Mouse (Mus musculus) stomach, embryonic 15.5 days (tissue): Measurements from ENCODE around the gene Olfr815. TPM values are rescaled to one million over a fixed set of nuclear protein-coding genes. Genes with fewer than 3 reads are reported as not detected.
"Not testable (repeated sequence)": the region's sequence is repeated elsewhere in the genome, so short reads cannot be mapped to it uniquely, and the experiment has no call there.

Experiments used
- ATAC-seq: fragments of 200-750 bp; cut with Nextera tagmentation; 2 replicates; pipeline ENCODE4 v1.8.0; 2017; ENCODE audit warnings: low read depth, moderate number of reproducible peaks, moderate TSS enrichment; ENCODE audit not compliant: insufficient read depth, low FRiP score
- H3K27ac ChIP-seq: fragments of 300-500 bp; sonication (generic); 2 replicates; pipeline ENCODE4 v1.5.1; 2015; ENCODE audit warnings: mild to moderate bottlenecking, inconsistent platforms
- H3K27me3 ChIP-seq: fragments of 300-500 bp; sonication (generic); replicated peaks from 2 replicates; pipeline ENCODE4 v1.6.1; 2015; ENCODE audit warnings: inconsistent platforms
- H3K36me3 ChIP-seq: fragments of 300-500 bp; sonication (generic); 2 replicates; pipeline ENCODE4 v1.6.1; 2015; ENCODE audit warnings: inconsistent platforms
- H3K4me1 ChIP-seq: fragments of 300-500 bp; sonication (generic); 2 replicates; pipeline ENCODE4 v1.6.1; 2015; ENCODE audit warnings: inconsistent platforms
- H3K4me2 ChIP-seq: fragments of 300-500 bp; sonication (generic); 2 replicates; pipeline ENCODE4 v1.6.1; 2015; ENCODE audit warnings: mild to moderate bottlenecking, inconsistent platforms
- H3K4me3 ChIP-seq: fragments of 300-500 bp; sonication (generic); replicated peaks from 2 replicates; pipeline ENCODE4 v1.5.1; 2015; ENCODE audit warnings: inconsistent platforms
- H3K9ac ChIP-seq: fragments of 300-500 bp; sonication (generic); 2 replicates; pipeline ENCODE4 v1.6.1; 2015; ENCODE audit warnings: inconsistent platforms
- H3K9me3 ChIP-seq: fragments of 300-500 bp; sonication (generic); 2 replicates; pipeline ENCODE4 v1.6.1; 2016; ENCODE audit warnings: inconsistent platforms
- WGBS: fragments of 180-500 bp; shearing (Covaris S2); methylation state at CpG from one replicate; pipeline ENCODE4 v1.1.7; 2015; 5-methylcytosine and 5-hydroxymethylcytosine counted together
- polyA plus RNA-seq: library from polyadenylated mRNA; unstranded; fragments of >200 nt; fragmentation: Nextera tagmentation; extraction: Ambion mirVana; gene quantifications from 2 replicates; pipeline ENCODE4 v1.2.1, GENCODE M21; 2015

The Olfr815 gene
- polyA plus RNA-seq: not detected in 2 replicates

- not testable (repeated sequence) for H3K4me2 ChIP-seq, H3K4me1 ChIP-seq, H3K9me3 ChIP-seq
These were observed at the start of gene Olfr815 for GRCm38 (mm10) chr10:129905767-129906166. Gene Olfr815 (minus strand): TSS chr10:129905867.

GRCm38 (mm10) chr10:129949000-129949399 is 43.3 kb upstream of the Olfr815 start, which contains the start of gene Olfr818:
Gene Olfr818 (minus strand): TSS chr10:129949100.
- H3K9ac ChIP-seq: no peak within 1 kb of the TSS

More at GRCm38 (mm10) chr10:129905767-129906166, at the start of gene Olfr815:
- not testable (repeated sequence) for ATAC-seq, H3K27ac ChIP-seq, H3K36me3 ChIP-seq, H3K27me3 ChIP-seq, H3K9ac ChIP-seq, H3K4me3 ChIP-seq
- WGBS: 57% methylated on average over 1 of the region's 1 CpGs

GRCm38 (mm10) chr10:129915497-129915896 is 9.8 kb upstream of the Olfr815 start, which contains the start of gene Olfr816:
Gene Olfr816 (minus strand): TSS chr10:129915597.
- 57% methylated on average over 1 of the region's 1 CpGs for WGBS
- H3K27me3 ChIP-seq: no peaks in the 10 kb centered on the region

More at GRCm38 (mm10) chr10:129949000-129949399, 43.3 kb upstream of the Olfr815 start, which contains the start of gene Olfr818:
- Histone ChIP-seq H3K9me3 (no peaks in the 10 kb centered on the region), H3K27me3 (no peaks in the 10 kb centered on the region), H3K4me3 (no peak within 1 kb of the TSS), H3K27ac (no peak within 1 kb of the TSS), H3K4me2 (no peak within 1 kb of the TSS), H3K4me1 (no peaks in the 10 kb centered on the region), H3K36me3 (no peaks in the 10 kb centered on the region)
- ATAC-seq: no peak
- 93% methylated on average over 2 of the region's 2 CpGs for WGBS

GRCm38 (mm10) chr10:129885934-129886333 is 19.7 kb downstream of the Olfr815 start:
- Histone ChIP-seq H3K36me3 (no peaks in the 10 kb centered on the region), H3K4me3 (no peak overlapping the region), H3K9ac (no peak overlapping the region), H3K27me3 (no peaks in the 10 kb centered on the region), H3K4me1 (no peaks in the 10 kb centered on the region), H3K9me3 (no peaks in the 10 kb centered on the region), H3K27ac (no peak overlapping the region), H3K4me2 (no peak overlapping the region)
- no peak for ATAC-seq
- WGBS: 91% methylated on average over 7 of the region's 7 CpGs

More at GRCm38 (mm10) chr10:129915497-129915896, 9.8 kb upstream of the Olfr815 start, which contains the start of gene Olfr816:
- H3K9me3 ChIP-seq: no peaks in the 10 kb centered on the region
- no peak within 1 kb of the TSS for H3K4me3 ChIP-seq
- H3K4me1 ChIP-seq: no peaks in the 10 kb centered on the region
- no peak for ATAC-seq
- no peak within 1 kb of the TSS for H3K27ac ChIP-seq
- no peak within 1 kb of the TSS for H3K9ac ChIP-seq
- H3K36me3 ChIP-seq: no peaks in the 10 kb centered on the region
- H3K4me2 ChIP-seq: no peak within 1 kb of the TSS

- 78% methylated on average over 6 of the region's 6 CpGs for WGBS
These were observed 20.2 kb downstream of the Olfr815 start for GRCm38 (mm10) chr10:129885496-129885895.

GRCm38 (mm10) chr10:129879751-129880150 is 25.9 kb downstream of the Olfr815 start, which contains the start of gene Olfr814:
Gene Olfr814 (minus strand): TSS chr10:129879851.
- H3K36me3 ChIP-seq, H3K27ac ChIP-seq, H3K4me2 ChIP-seq, H3K9me3 ChIP-seq, ATAC-seq, H3K9ac ChIP-seq, H3K4me3 ChIP-seq, H3K4me1 ChIP-seq, H3K27me3 ChIP-seq: not testable (repeated sequence)
- 43% methylated on average over 1 of the region's 1 CpGs for WGBS

More at GRCm38 (mm10) chr10:129885496-129885895, 20.2 kb downstream of the Olfr815 start:
- not testable (repeated sequence) for ATAC-seq, H3K4me2 ChIP-seq, H3K9me3 ChIP-seq, H3K4me3 ChIP-seq, H3K27me3 ChIP-seq, H3K9ac ChIP-seq, H3K36me3 ChIP-seq, H3K4me1 ChIP-seq, H3K27ac ChIP-seq

- no peak within 1 kb of the TSS for H3K27ac ChIP-seq
- H3K4me1 ChIP-seq: no peaks in the 10 kb centered on the region
- ATAC-seq: no peak
- no peak within 1 kb of the TSS for H3K4me3 ChIP-seq
- H3K36me3 ChIP-seq: no peaks in the 10 kb centered on the region
- no peaks in the 10 kb centered on the region for H3K9me3 ChIP-seq
- no peak within 1 kb of the TSS for H3K9ac ChIP-seq
- no peaks in the 10 kb centered on the region for H3K27me3 ChIP-seq
- no peak within 1 kb of the TSS for H3K4me2 ChIP-seq
These were observed 50.6 kb downstream of the Olfr815 start, which contains the start of gene Olfr813 for GRCm38 (mm10) chr10:129855067-129855466. Gene Olfr813 (plus strand): TSS chr10:129855367.

Other genes with a start within 250 kb of the Olfr815 start
- not detected in 2 replicates for gene Olfr800, start 248.2 kb downstream of the Olfr815 start, polyA plus RNA-seq
- not detected in 2 replicates for gene Olfr801, start 232.0 kb downstream of the Olfr815 start, polyA plus RNA-seq
- gene Olfr802, start 217.7 kb downstream of the Olfr815 start, polyA plus RNA-seq: not detected in 2 replicates
- not detected in 2 replicates for gene Olfr803, start 211.6 kb downstream of the Olfr815 start, polyA plus RNA-seq
- not detected in 2 replicates for gene Olfr804, start 202.7 kb downstream of the Olfr815 start, polyA plus RNA-seq
- gene Olfr805, start 176.5 kb downstream of the Olfr815 start, polyA plus RNA-seq: not detected in 2 replicates
- gene Olfr806, start 163.9 kb downstream of the Olfr815 start, polyA plus RNA-seq: not detected in 2 replicates
- not detected in 2 replicates for gene Olfr807, start 148.1 kb downstream of the Olfr815 start, polyA plus RNA-seq
- gene Olfr808, start 140.4 kb downstream of the Olfr815 start, polyA plus RNA-seq: not detected in 2 replicates
- not detected in 2 replicates for gene Olfr809, start 131.2 kb downstream of the Olfr815 start, polyA plus RNA-seq
- not detected in 2 replicates for gene Olfr810, start 111.0 kb downstream of the Olfr815 start, polyA plus RNA-seq
- gene Olfr811, start 101.5 kb downstream of the Olfr815 start, polyA plus RNA-seq: not detected in 2 replicates
- not detected in 2 replicates for gene Olfr812, start 59.8 kb downstream of the Olfr815 start, polyA plus RNA-seq
- not detected in 2 replicates for gene Olfr813, start 50.5 kb downstream of the Olfr815 start, polyA plus RNA-seq
- not detected in 2 replicates for gene Olfr814, start 26.0 kb downstream of the Olfr815 start, polyA plus RNA-seq
- not detected in 2 replicates for gene Olfr816, start 9.7 kb upstream of the Olfr815 start, polyA plus RNA-seq
- gene Olfr818, start 43.2 kb upstream of the Olfr815 start, polyA plus RNA-seq: not detected in 2 replicates
- not detected in 2 replicates for gene Olfr819, start 61.4 kb upstream of the Olfr815 start, polyA plus RNA-seq
- gene Olfr247, start 70.3 kb upstream of the Olfr815 start, polyA plus RNA-seq: not detected in 2 replicates
- not detected in 2 replicates for gene Gm10310, start 79.2 kb upstream of the Olfr815 start, polyA plus RNA-seq
- gene Olfr820, start 106.8 kb upstream of the Olfr815 start, polyA plus RNA-seq: not detected in 2 replicates
- gene Olfr821, start 124.5 kb upstream of the Olfr815 start, polyA plus RNA-seq: not detected in 2 replicates
- not detected in 2 replicates for gene Olfr822, start 165.3 kb upstream of the Olfr815 start, polyA plus RNA-seq
- gene Olfr823, start 209.5 kb upstream of the Olfr815 start, polyA plus RNA-seq: not detected in 2 replicates
- not detected in 2 replicates for gene Olfr824, start 224.1 kb upstream of the Olfr815 start, polyA plus RNA-seq